Mouse (Mus musculus) MEL (cell line): ENCODE results near the gene Gm12184.

Experiments used
- CTCF ChIP-seq, 3 experiments: IDR thresholded peaks in 2 of 3; conservative IDR thresholded peaks in 1 of 3; 2 replicates each; pipeline ENCODE4 v1.5.1; 2011 to 2012; ENCODE audit warnings: low read length in 3 of 3, low read depth in 2 of 3, mild to moderate bottlenecking in 2 of 3, improper control_type of control experiment in 1 of 3, inconsistent platforms in 1 of 3, mixed read lengths in 1 of 3, moderate library complexity in 1 of 3; ENCODE audit not compliant: control insufficient read depth in 1 of 3, insufficient read depth in 1 of 3, poor library complexity in 1 of 3, severe bottlenecking in 1 of 3
- POLR2A ChIP-seq, 2 experiments: IDR thresholded peaks; 2 replicates each; pipeline ENCODE4 v1.6.1; 2011 to 2012; ENCODE audit warnings: low read length in 2 of 2, mild to moderate bottlenecking in 2 of 2, control low read depth in 1 of 2, improper control_type of control experiment in 1 of 2, low read depth in 1 of 2, moderate library complexity in 1 of 2; ENCODE audit not compliant: control insufficient read depth in 1 of 2, insufficient read depth in 1 of 2, poor library complexity in 1 of 2

DNA sequence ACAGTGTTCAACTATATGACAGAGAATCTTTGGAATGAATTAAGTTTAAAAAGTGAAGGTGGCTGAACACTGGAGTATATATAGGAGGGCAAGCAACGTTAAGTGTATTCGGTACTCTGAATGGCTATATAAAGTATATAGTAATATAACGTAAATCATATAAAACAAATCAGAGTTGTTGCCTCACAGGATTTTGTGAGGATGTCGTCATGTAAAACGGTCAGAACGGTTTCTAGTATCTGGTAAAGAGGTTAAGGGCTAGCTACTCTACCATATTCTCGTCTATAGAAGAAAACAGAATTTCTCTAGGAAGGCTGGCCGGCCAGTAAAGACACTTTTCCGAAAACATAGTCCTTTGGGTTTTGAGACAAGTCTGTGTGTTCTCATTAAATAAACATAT lies 8.7 kb downstream of the Gm12184 start:
- TF ChIP-seq POLR2A (IDR thresholded peaks at IDR 0.05; ENCODE audit: control insufficient read depth in 1 of 2, insufficient read depth in 1 of 2, low read depth in 1 of 2, low read length in 2 of 2, poor library complexity in 1 of 2) (no peak), CTCF (IDR thresholded peaks at IDR 0.05 in 2 of 3, conservative IDR thresholded peaks at IDR 0.05 in 1 of 3; ENCODE audit: control insufficient read depth in 1 of 3, insufficient read depth in 1 of 3, low read depth in 2 of 3, low read length in 3 of 3, poor library complexity in 1 of 3, severe bottlenecking in 1 of 3) (no peak)
